Mouse (Mus musculus): ENCODE measurements at regions not wholly inside any gene's neighbourhood (a gene's known extent, or its start where the extent isn't known, plus 50 kb on each side); places are given as distances from the start of the nearest gene placed in this dataset.

DNA sequence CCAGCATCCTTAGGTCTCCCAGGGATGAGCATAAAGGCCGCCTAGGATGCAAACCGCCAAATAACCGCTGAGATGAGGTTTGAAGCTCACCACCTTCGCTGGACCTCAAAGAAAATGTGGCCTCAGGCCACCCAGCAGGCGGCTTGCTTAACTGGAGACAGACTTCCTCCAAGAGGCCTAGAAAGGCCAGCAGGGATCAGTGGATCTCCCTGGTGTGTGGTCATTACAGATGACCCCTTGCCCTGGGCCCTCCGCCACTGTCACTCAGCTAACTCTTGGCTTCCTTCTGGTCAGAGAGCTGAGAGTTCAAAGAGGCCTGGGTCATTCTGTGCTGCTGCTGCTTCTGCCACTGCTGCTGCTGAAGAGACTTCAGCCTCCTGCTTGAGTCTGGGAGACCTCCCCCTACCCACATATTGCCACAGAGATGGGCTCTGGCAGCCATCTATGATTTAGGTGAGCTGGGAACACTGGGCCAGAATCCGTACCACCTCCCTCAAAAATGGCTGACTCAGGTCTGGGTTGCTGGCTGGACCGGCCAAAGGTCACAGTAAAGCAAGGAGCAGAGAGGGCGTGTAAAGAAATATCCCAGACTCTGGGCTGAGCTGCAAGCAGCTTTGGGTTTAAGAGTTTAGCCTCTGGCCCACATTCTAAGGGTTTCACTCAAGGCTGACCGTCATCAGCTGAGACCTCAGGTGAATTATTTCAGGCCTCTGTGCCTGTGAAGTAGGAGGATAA, 130.0 kb upstream of the 1600014C23Rik start:
- no peak for TF ChIP-seq FLI1 (IDR thresholded peaks at IDR 0.05; ENCODE audit: low read length)
- no peak for TF ChIP-seq GATA1 (IDR thresholded peaks at IDR 0.05; ENCODE audit: borderline replicate concordance, low read length)
- H3K27me3 ChIP-seq (replicated peaks): peaks cover 71% of the 10 kb centered on the region
- no peaks in the 10 kb centered on the region for H3K36me3 ChIP-seq (replicated peaks; ENCODE audit: low read length)
- H3K4me1 ChIP-seq: peaks cover 49% of the 10 kb centered on the region
- H3K4me3 ChIP-seq (replicated peaks): no peak overlapping the region
- H3K9me3 ChIP-seq: peaks cover 19% of the 10 kb centered on the region

DNA sequence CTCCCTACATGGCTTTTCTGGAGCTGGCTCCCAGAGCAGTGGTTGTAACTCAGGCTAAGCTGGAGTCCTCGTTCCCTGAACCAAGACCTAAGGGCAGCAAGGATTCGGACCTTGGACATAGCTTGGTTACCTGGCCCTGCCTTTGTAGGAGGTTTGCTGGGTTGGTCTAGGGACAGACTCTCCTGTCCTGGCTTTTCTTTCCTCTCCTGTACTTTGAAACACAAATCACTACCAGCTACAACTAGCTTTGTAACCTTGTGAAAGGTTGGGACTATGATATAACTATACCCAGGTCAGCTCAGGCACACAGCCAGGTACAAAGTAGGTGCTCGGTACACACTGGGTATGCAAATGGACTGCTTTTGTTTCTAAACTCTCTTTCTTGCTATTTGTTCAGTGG, 129.4 kb upstream of the 1600014C23Rik start:
- H3K27me3 ChIP-seq (replicated peaks): peaks cover 71% of the 10 kb centered on the region
- no peaks in the 10 kb centered on the region for H3K36me3 ChIP-seq (replicated peaks; ENCODE audit: low read length)
- no peak overlapping the region for H3K4me3 ChIP-seq (replicated peaks)
- peaks cover 25% of the 10 kb centered on the region for H3K9me3 ChIP-seq
- peaks cover 48% of the 10 kb centered on the region for H3K4me1 ChIP-seq
- TF ChIP-seq FLI1 (IDR thresholded peaks at IDR 0.05; ENCODE audit: low read length) (no peak), GATA1 (IDR thresholded peaks at IDR 0.05; ENCODE audit: borderline replicate concordance, low read length) (no peak)

DNA sequence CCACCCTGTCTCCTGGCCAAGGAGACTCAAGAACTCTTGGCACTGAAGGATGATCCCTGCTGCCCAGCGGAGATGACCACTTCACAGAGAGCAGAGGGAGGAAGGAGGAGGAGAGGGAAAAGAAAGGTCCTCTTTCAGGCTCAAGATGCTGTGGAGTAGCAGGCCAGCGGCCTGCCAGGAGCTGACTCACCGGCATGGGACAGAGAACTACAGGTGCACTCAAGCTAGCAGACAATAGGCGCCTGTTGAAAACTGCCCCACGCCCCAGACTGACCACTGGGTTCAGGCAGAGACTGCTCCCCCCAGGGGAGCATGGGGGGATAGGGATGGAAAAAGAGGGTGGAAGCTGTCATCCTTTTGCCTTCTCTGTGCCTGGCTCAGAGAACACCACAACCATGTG, 125.8 kb upstream of the 1600014C23Rik start:
- H3K27me3 ChIP-seq (replicated peaks): peaks cover 73% of the 10 kb centered on the region
- no peaks in the 10 kb centered on the region for H3K36me3 ChIP-seq (replicated peaks; ENCODE audit: low read length)
- TF ChIP-seq FLI1 (IDR thresholded peaks at IDR 0.05; ENCODE audit: low read length) (no peak), GATA1 (IDR thresholded peaks at IDR 0.05; ENCODE audit: borderline replicate concordance, low read length) (no peak)
- peaks cover 26% of the 10 kb centered on the region for H3K9me3 ChIP-seq
- H3K4me3 ChIP-seq (replicated peaks): no peak overlapping the region
- peaks cover 16% of the 10 kb centered on the region for H3K4me1 ChIP-seq

DNA sequence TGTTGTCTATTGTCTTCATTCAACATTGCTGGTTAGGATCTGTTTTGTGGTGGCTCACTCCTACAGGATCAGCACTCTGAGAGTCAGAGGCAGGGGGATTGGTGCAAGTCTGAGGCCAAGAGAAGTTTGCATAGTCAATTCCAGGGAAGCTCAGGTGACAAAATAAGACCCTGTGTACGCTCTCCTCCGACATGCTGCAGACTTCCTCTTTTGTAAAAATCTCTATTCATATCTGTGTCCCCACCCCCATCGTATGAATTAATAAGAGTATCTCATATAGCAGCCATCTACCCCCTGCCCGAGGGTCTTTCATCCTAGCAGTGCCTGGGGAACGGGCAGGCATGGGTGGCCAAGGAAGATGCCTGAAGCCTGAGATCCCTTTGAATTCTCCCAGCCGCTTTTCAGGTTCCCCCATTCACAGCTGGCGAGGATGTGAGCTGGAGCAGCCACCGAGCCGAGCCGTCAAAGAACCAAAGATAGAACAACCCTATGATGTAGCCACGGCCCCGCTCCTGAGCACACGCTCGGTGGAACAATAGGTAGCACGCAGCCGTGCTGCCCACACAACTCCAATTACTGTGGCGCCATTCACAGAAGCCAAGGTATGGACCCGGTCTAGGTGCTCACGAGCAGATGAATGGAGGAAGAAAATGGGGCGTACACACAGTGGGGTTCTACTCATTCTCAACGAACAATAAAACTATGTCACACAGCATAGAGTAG, 120.4 kb upstream of the 1600014C23Rik start:
- Histone ChIP-seq H3K4me3 (replicated peaks) (no peak overlapping the region), H3K9me3 (peaks cover 12% of the 10 kb centered on the region), H3K27me3 (replicated peaks) (peaks cover 81% of the 10 kb centered on the region), H3K36me3 (replicated peaks; ENCODE audit: low read length) (no peaks in the 10 kb centered on the region), H3K4me1 (peaks cover 31% of the 10 kb centered on the region)
- TF ChIP-seq FLI1 (IDR thresholded peaks at IDR 0.05; ENCODE audit: low read length): no peak
- no peak for TF ChIP-seq GATA1 (IDR thresholded peaks at IDR 0.05; ENCODE audit: borderline replicate concordance, low read length)

DNA sequence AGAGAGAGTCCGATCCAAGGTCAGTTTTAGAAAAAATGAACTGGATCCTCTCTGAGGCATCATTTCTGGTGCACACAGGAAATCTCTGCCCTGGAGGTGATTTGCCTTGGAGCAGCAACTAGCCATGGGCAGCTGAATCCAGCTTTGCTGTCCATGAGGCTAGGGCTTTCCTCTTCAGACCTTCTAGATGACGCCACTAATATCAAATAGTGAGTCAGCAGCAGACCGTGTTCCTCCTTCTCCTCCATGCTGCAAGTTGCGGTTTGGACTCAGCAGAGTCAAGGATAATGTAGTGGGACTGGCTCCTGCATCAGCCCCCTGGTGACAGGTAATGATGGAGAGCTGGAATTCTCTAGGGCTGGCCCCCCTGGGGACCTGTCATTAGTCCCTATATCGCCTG, 118.8 kb upstream of the 1600014C23Rik start:
- peaks cover 86% of the 10 kb centered on the region for H3K27me3 ChIP-seq (replicated peaks)
- no peak for TF ChIP-seq GATA1 (IDR thresholded peaks at IDR 0.05; ENCODE audit: borderline replicate concordance, low read length)
- TF ChIP-seq FLI1 (IDR thresholded peaks at IDR 0.05; ENCODE audit: low read length): no peak
- H3K4me3 ChIP-seq (replicated peaks): no peak overlapping the region
- H3K36me3 ChIP-seq (replicated peaks; ENCODE audit: low read length): no peaks in the 10 kb centered on the region
- H3K9me3 ChIP-seq: no peaks in the 10 kb centered on the region
- peaks cover 42% of the 10 kb centered on the region for H3K4me1 ChIP-seq

DNA sequence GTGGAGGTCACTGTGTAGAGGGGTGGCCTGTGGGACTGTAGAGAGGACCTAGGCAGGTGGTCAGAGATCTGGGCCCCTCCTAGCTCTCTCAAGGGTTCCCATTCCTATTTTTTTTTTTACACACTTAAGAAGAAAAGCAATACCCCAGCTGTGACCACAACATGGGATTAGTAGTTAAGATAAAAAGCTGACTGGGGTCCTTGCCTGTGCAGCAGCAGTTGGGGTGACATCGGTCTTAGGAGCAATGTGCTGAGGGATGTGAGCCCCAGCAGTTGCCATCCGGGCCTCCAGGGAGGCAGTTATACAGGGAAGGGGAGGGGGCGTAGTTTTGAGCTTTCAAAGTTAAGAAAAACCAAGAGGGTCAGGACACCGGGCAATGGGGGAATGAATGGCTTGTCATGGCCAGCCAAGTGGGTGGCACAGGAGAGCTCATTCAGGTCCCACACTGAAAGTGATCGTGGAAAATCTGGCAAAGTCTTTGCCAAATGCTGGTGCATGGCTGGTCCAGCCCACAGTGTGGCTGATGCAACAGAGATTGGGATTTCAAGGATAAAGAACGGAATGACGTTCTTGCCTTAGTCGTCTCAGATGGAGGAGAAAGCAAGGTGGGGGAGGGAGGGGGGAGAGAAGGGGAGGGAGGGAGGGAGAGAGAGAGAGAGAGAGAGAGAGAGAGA, 118.2 kb upstream of the 1600014C23Rik start:
- Histone ChIP-seq H3K4me3 (replicated peaks) (no peak overlapping the region), H3K9me3 (peaks cover 2% of the 10 kb centered on the region; the same call in 1 of the 2 replicates), H3K27me3 (replicated peaks) (peaks cover 83% of the 10 kb centered on the region), H3K4me1 (peaks cover 42% of the 10 kb centered on the region), H3K36me3 (replicated peaks; ENCODE audit: low read length) (no peaks in the 10 kb centered on the region)
- TF ChIP-seq FLI1 (IDR thresholded peaks at IDR 0.05; ENCODE audit: low read length) (no peak), GATA1 (IDR thresholded peaks at IDR 0.05; ENCODE audit: borderline replicate concordance, low read length) (no peak)

DNA sequence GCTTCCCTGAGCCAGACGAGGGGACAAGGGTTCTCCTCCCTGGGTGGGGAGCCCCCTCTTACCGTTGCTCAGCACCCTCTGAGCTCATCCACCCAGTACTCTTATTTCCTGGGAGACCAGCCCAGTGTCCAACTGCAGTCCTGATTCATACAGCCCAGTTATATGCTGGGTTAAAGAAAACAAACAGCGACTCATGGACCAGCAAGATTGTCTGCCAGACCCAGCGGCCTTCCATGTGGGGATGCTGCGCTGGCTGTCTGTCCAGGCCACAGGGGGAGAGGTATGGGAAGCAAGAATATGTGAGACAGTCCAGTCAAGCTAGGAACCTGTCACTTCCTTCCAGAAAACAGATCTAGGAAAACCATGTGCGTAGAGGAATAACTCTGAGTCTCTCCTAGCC, 117.3 kb upstream of the 1600014C23Rik start:
- peaks cover 42% of the 10 kb centered on the region for H3K4me1 ChIP-seq
- TF ChIP-seq FLI1 (IDR thresholded peaks at IDR 0.05; ENCODE audit: low read length): no peak
- TF ChIP-seq GATA1 (IDR thresholded peaks at IDR 0.05; ENCODE audit: borderline replicate concordance, low read length): no peak
- H3K27me3 ChIP-seq (replicated peaks): peaks cover 78% of the 10 kb centered on the region
- H3K36me3 ChIP-seq (replicated peaks; ENCODE audit: low read length): no peaks in the 10 kb centered on the region
- H3K4me3 ChIP-seq (replicated peaks): no peak overlapping the region
- peaks cover 10% of the 10 kb centered on the region for H3K9me3 ChIP-seq

DNA sequence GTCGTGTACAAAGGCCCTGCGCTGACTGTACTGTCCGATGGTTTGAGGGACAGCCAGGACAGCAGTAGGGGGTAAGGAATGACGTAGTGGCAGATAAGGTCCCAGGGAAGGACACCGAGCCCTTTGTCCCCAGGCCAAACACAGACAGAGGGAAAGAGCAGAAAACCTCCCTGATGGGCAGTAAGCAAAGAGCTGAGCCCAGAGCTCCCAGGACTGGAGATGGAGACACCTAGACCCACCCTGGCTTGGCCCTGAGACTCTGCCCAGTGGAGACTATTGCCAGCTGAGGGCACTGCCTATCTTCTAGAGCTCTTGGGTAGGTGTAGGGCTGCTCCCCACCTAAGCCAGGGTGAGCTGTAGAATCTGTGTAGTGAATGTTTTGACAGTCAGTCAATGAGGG, 116.5 kb upstream of the 1600014C23Rik start:
- TF ChIP-seq GATA1 (IDR thresholded peaks at IDR 0.05; ENCODE audit: borderline replicate concordance, low read length) (no peak), FLI1 (IDR thresholded peaks at IDR 0.05; ENCODE audit: low read length) (no peak)
- H3K36me3 ChIP-seq (replicated peaks; ENCODE audit: low read length): no peaks in the 10 kb centered on the region
- H3K9me3 ChIP-seq: peaks cover 15% of the 10 kb centered on the region
- H3K4me1 ChIP-seq: peaks cover 42% of the 10 kb centered on the region
- no peak overlapping the region for H3K4me3 ChIP-seq (replicated peaks)
- peaks cover 71% of the 10 kb centered on the region for H3K27me3 ChIP-seq (replicated peaks)

DNA sequence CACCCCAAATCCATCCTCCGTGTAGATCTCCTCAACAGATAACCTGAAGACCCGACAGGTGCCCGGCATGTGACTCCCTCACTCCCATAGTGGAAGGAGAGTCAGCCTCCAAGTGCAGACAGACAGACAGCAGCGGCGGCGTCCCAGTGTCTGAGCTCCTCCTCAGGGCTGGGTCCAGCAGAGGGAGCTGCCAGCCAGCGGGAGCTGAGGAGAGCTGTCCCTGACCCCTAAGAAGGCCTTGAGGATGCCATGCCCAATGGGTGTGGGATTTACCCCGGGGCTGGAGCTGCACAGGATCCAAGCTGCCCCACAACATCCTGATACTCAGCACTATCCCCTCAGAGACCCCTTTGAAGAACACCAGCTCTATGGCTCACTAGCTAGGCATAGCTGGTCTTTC, 115.0 kb upstream of the 1600014C23Rik start:
- Histone ChIP-seq H3K36me3 (replicated peaks; ENCODE audit: low read length) (no peaks in the 10 kb centered on the region), H3K4me3 (replicated peaks) (no peak overlapping the region), H3K9me3 (peaks cover 16% of the 10 kb centered on the region), H3K4me1 (peaks cover 42% of the 10 kb centered on the region), H3K27me3 (replicated peaks) (peaks cover 65% of the 10 kb centered on the region)
- TF ChIP-seq FLI1 (IDR thresholded peaks at IDR 0.05; ENCODE audit: low read length): no peak
- no peak for TF ChIP-seq GATA1 (IDR thresholded peaks at IDR 0.05; ENCODE audit: borderline replicate concordance, low read length)
